Mouse (Mus musculus) liver, embryonic 14.5 days (tissue): ENCODE data around the gene Hsd11b1. TPM values are rescaled to one million over a fixed set of nuclear protein-coding genes. Genes with fewer than 3 reads are reported as not detected.

Experiments used
- ATAC-seq: fragments of 200-750 bp; cut with Nextera tagmentation; 2 replicates; pipeline ENCODE4 v1.8.0; 2017; ENCODE audit warnings: moderate number of reproducible peaks, mild to moderate bottlenecking, moderate library complexity; ENCODE audit not compliant: insufficient read depth
- DNase-seq, 3 experiments: peaks; one replicate each; pipeline ENCODE4 v3.0.0-alpha.2; 2012 to 2013; ENCODE audit warnings: low read depth in 3 of 3, low spot score in 3 of 3
- H3K27ac ChIP-seq: fragments of 300-500 bp; sonication (generic); 2 replicates; pipeline ENCODE4 v1.5.1; 2014; ENCODE audit warnings: moderate library complexity, mild to moderate bottlenecking, control low read depth, inconsistent platforms
- H3K27me3 ChIP-seq: fragments of 300-500 bp; sonication (generic); 2 replicates; pipeline ENCODE4 v1.6.1; 2014; ENCODE audit warnings: mild to moderate bottlenecking, low read length, moderate library complexity; ENCODE audit not compliant: control insufficient read depth, insufficient read depth
- H3K36me3 ChIP-seq: fragments of 300-500 bp; sonication (generic); replicated peaks from 2 replicates; pipeline ENCODE4 v1.6.1; 2014; ENCODE audit warnings: low read depth; ENCODE audit not compliant: control insufficient read depth, insufficient read depth
- H3K4me1 ChIP-seq, 2 experiments: fragments of 200-500 bp in 1 of 2; fragments of 300-500 bp in 1 of 2; sonication (generic) in 1 of 2; replicated peaks; 2 replicates each; pipeline ENCODE4 v1.6.1; 2012 to 2014; ENCODE audit warnings: antibody characterized with exemption in 1 of 2, inconsistent platforms in 1 of 2, low read length in 1 of 2; ENCODE audit not compliant: control insufficient read depth in 2 of 2, insufficient read depth in 2 of 2
- H3K4me2 ChIP-seq: fragments of 300-500 bp; sonication (generic); 2 replicates; pipeline ENCODE4 v1.6.1; 2014; ENCODE audit warnings: low read depth, mild to moderate bottlenecking, control low read depth, moderate library complexity
- H3K4me3 ChIP-seq, 2 experiments: fragments of 200-500 bp in 1 of 2; fragments of 300-500 bp in 1 of 2; sonication (generic) in 1 of 2; 2 replicates each; pipeline ENCODE4 v1.5.1; 2012 to 2014; ENCODE audit warnings: low read depth in 2 of 2, low read length in 2 of 2, mild to moderate bottlenecking in 2 of 2, control low read depth in 1 of 2, inconsistent platforms in 1 of 2, moderate library complexity in 1 of 2; ENCODE audit not compliant: insufficient read depth in 1 of 2
- H3K9ac ChIP-seq: fragments of 300-500 bp; sonication (generic); replicated peaks from 2 replicates; pipeline ENCODE4 v1.6.1; 2014; ENCODE audit warnings: mild to moderate bottlenecking, control low read depth, moderate library complexity
- H3K9me3 ChIP-seq: fragments of 300-500 bp; sonication (generic); 2 replicates; pipeline ENCODE4 v1.6.1; 2016; ENCODE audit warnings: low read length, mixed read lengths; ENCODE audit not compliant: control insufficient read depth
- CTCF ChIP-seq: IDR thresholded peaks from 2 replicates; pipeline ENCODE4 v1.5.1; 2016; ENCODE audit warnings: antibody characterized with exemption, low read depth, control low read depth
- EP300 ChIP-seq: IDR thresholded peaks from 2 replicates; pipeline ENCODE4 v1.6.1; 2016; ENCODE audit warnings: antibody characterized with exemption, low read depth
- WGBS: fragments of 180-500 bp; shearing (Covaris S2); extraction: QIAGEN DNeasy Blood & Tissue Kit; methylation state at CpG from one replicate; pipeline ENCODE4 v1.1.7; 2014; ENCODE audit not compliant: insufficient replicate concordance; 5-methylcytosine and 5-hydroxymethylcytosine counted together
- polyA plus RNA-seq, 2 experiments: library from polyadenylated mRNA; depleted of rRNA in 1 of 2; stranded (reverse) in 1 of 2; unstranded in 1 of 2; fragments of >200 nt; fragmentation: Nextera tagmentation in 1 of 2; extraction: Ambion mirVana in 1 of 2; gene quantifications; 2 replicates each; pipeline versions ENCODE4 v1.2.1 to v1.2.3; 2012 to 2014

Gene Hsd11b1
- polyA plus RNA-seq, 2 experiments: 2.1 to 5.5 TPM

DNA sequence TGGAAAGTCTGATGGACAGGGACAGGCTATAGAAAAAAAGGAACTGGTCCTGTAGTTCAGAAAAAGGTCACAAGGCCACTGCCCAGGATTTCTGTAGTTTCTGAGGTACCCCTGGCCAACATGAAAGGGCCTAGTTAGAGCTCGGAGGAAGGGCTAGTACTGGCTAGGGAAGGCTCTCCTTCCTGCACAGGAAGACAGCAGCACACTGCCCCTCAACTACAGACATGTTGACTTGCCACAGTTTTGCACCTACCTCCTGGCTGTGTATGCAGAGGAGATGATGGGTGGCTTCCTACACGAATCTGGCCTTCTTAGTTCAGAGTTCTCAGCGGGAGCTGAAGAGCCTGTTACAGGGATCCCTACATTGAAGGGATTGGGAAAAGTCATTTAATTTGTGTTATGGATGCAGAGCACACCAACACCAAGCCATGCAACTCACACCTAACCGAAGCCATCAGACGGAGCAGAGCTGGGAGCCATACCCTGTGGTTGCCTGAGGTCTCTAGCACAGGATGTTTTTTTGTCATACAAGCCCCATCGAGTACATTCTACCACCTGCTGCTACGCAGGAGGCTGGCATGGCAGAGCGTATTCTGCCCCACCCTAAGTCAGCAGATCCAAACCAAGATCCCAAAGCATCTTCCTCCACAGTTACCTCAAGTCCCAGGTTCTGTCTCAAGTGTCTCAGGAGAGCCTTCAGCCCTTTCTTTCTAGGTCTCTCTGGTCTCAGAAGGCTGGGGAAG lies 63.1 kb downstream of the Hsd11b1 start:
- H3K27ac ChIP-seq: no peak overlapping the region
- H3K9me3 ChIP-seq: no peaks in the 10 kb centered on the region
- peak overlapping the region; percentile 18; the same call in 1 of the 2 replicates for H3K4me2 ChIP-seq
- no peak overlapping the region for H3K9ac ChIP-seq
- no peaks in the 10 kb centered on the region for H3K27me3 ChIP-seq
- ATAC-seq (no peak), DNase-seq (no peak)
- peaks cover 0 to 5% of the 10 kb centered on the region in 2 experiments; a peak in 2 of 4 replicates for H3K4me1 ChIP-seq
- H3K36me3 ChIP-seq: no peaks in the 10 kb centered on the region
- WGBS: 18% methylated on average over 8 of the region's 8 CpGs
- peak overlapping the region; percentile 12 to 47 for H3K4me3 ChIP-seq
- TF ChIP-seq CTCF: no peak
- no peak for TF ChIP-seq EP300

GRCm38 (mm10) chr1:193198312-193198711 lies 65.6 kb downstream of the Hsd11b1 start:
- Histone ChIP-seq H3K9me3 (no peaks in the 10 kb centered on the region), H3K9ac (no peak overlapping the region), H3K36me3 (no peaks in the 10 kb centered on the region), H3K4me1 (peaks cover 0 to 5% of the 10 kb centered on the region in 2 experiments; a peak in 2 of 4 replicates), H3K4me3 (no peak overlapping the region), H3K4me2 (no peak overlapping the region), H3K27me3 (no peaks in the 10 kb centered on the region), H3K27ac (no peak overlapping the region)
- no peak for TF ChIP-seq EP300
- peak; percentile 31; the same call in 1 of the 2 replicates for TF ChIP-seq CTCF
- ATAC-seq (no peak), DNase-seq (no peak)
- 69% methylated on average over 2 of the region's 2 CpGs for WGBS

- Histone ChIP-seq H3K27me3 (no peaks in the 10 kb centered on the region), H3K9ac (no peak overlapping the region), H3K4me2 (no peak overlapping the region), H3K27ac (no peak overlapping the region), H3K9me3 (no peaks in the 10 kb centered on the region), H3K4me1 (peaks cover 0 to 5% of the 10 kb centered on the region in 2 experiments; a peak in 2 of 4 replicates), H3K4me3 (no peak overlapping the region), H3K36me3 (no peaks in the 10 kb centered on the region)
- no peak for DNase-seq
- no peak for TF ChIP-seq EP300
- no peak for TF ChIP-seq CTCF
- 69% methylated on average over 18 of the region's 18 CpGs for WGBS
- ATAC-seq: no peak
Observed at GRCm38 (mm10) chr1:193197494-193198205, 66.2 kb downstream of the Hsd11b1 start.

GRCm38 (mm10) chr1:193195169-193195810 lies 68.6 kb downstream of the Hsd11b1 start:
- H3K9ac ChIP-seq: no peak overlapping the region
- no peak overlapping the region for H3K4me2 ChIP-seq
- no peaks in the 10 kb centered on the region for H3K36me3 ChIP-seq
- no peak for ATAC-seq
- 53% methylated on average over 3 of the region's 3 CpGs for WGBS
- H3K27me3 ChIP-seq: no peaks in the 10 kb centered on the region
- DNase-seq: no peak
- H3K9me3 ChIP-seq: no peaks in the 10 kb centered on the region
- no peak overlapping the region for H3K4me3 ChIP-seq
- peaks cover 0 to 6% of the 10 kb centered on the region in 2 experiments; a peak in 2 of 4 replicates for H3K4me1 ChIP-seq
- no peak for TF ChIP-seq EP300
- TF ChIP-seq CTCF: no peak
- H3K27ac ChIP-seq: no peak overlapping the region
